Mouse (Mus musculus) cerebellum, adult 2 months (tissue): Measurements from ENCODE around the gene Wnt1. TPM values are rescaled to one million over a fixed set of nuclear protein-coding genes. Genes with fewer than 3 reads are reported as not detected.
"Not testable (repeated sequence)": the region's sequence is repeated elsewhere in the genome, so short reads cannot be mapped to it uniquely, and the experiment has no call there.

Experiments used
- DNase-seq, 2 experiments: peaks; one replicate each; pipeline ENCODE4 v3.0.0; 2021
- H3K27ac ChIP-seq: fragments of 200-500 bp; 2 replicates; pipeline ENCODE4 v1.5.1; 2012; ENCODE audit warnings: low read length, control low read depth, inconsistent platforms; ENCODE audit not compliant: insufficient read depth
- H3K27me3 ChIP-seq: fragments of 200-500 bp; 2 replicates; pipeline ENCODE4 v1.6.1; 2012; ENCODE audit warnings: inconsistent platforms, mild to moderate bottlenecking, low read length, moderate library complexity; ENCODE audit not compliant: control insufficient read depth, insufficient read depth
- H3K4me1 ChIP-seq: fragments of 200-500 bp; 2 replicates; pipeline ENCODE4 v1.6.1; 2011; ENCODE audit warnings: low read length; ENCODE audit not compliant: control insufficient read depth, insufficient read depth
- H3K4me3 ChIP-seq: fragments of 200-500 bp; replicated peaks from 2 replicates; pipeline ENCODE3; 2011; ENCODE audit warnings: mild to moderate bottlenecking, low read depth, low read length, control low read depth; ENCODE audit not compliant: insufficient read depth
- CTCF ChIP-seq: fragments of 200-500 bp; IDR thresholded peaks from 2 replicates; pipeline ENCODE4 v1.5.1; 2011; ENCODE audit warnings: low read depth, mild to moderate bottlenecking, control low read depth, low read length, moderate library complexity, borderline replicate concordance; ENCODE audit not compliant: insufficient read depth
- POLR2A ChIP-seq: fragments of 200-500 bp; IDR thresholded peaks from 2 replicates; pipeline ENCODE4 v1.6.1; 2011; ENCODE audit warnings: low read length, control low read depth, borderline replicate concordance; ENCODE audit not compliant: insufficient read depth
- WGBS: fragments of 180-500 bp; shearing (Covaris S2); methylation state at CpG from one replicate; pipeline ENCODE4 v1.1.7; 2018; 5-methylcytosine and 5-hydroxymethylcytosine counted together
- polyA plus RNA-seq: library from polyadenylated mRNA; depleted of rRNA; stranded (reverse); fragments of >200 nt; gene quantifications from 2 replicates; pipeline ENCODE4 v1.2.3, GENCODE M21; 2012; rRNA removed

The Wnt1 gene
- not detected in 2 replicates for polyA plus RNA-seq

- Histone ChIP-seq H3K27me3 (peaks cover 3% of the 10 kb centered on the region; the same call in 1 of the 2 replicates), H3K4me1 (peaks cover 7% of the 10 kb centered on the region; the same call in 1 of the 2 replicates), H3K27ac (no peak within 1 kb of the TSS), H3K4me3 (no peak within 1 kb of the TSS)
- WGBS = 2% methylated on average over 50 of the region's 51 CpGs
- DNase-seq = no peak
- TF ChIP-seq CTCF = peak; percentile 39; the same call in 1 of the 2 replicates
- TF ChIP-seq POLR2A = no peak
Measured at GRCm38 (mm10) chr15:98789661-98790535, at the start of gene Wnt1. Wnt1 (plus strand) TSS chr15:98789857.

GRCm38 (mm10) chr15:98740219-98740618 lies 49.4 kb upstream of the Wnt1 start:
- 86% methylated on average over 8 of the region's 8 CpGs for WGBS
- TF ChIP-seq POLR2A (no peak), CTCF (no peak)

GRCm38 (mm10) chr15:98742766-98743428 lies 46.8 kb upstream of the Wnt1 start:
- TF ChIP-seq POLR2A (no peak), CTCF (no peak)
- H3K27ac ChIP-seq = no peak overlapping the region
- no peaks in the 10 kb centered on the region for H3K27me3 ChIP-seq
- 76% methylated on average over 8 of the region's 8 CpGs for WGBS
- H3K4me3 ChIP-seq = no peak overlapping the region
- peaks cover 3% of the 10 kb centered on the region; the same call in 1 of the 2 replicates for H3K4me1 ChIP-seq
- no peak for DNase-seq

More at GRCm38 (mm10) chr15:98740219-98740618, 49.4 kb upstream of the Wnt1 start:
- DNase-seq = no peak
- H3K4me3 ChIP-seq = no peak overlapping the region
- no peaks in the 10 kb centered on the region for H3K27me3 ChIP-seq
- no peak overlapping the region for H3K27ac ChIP-seq
- H3K4me1 ChIP-seq = no peaks in the 10 kb centered on the region

- H3K4me1 ChIP-seq, H3K27me3 ChIP-seq, H3K4me3 ChIP-seq, DNase-seq, H3K27ac ChIP-seq: not testable (repeated sequence)
- 90% methylated on average over 3 of the region's 3 CpGs for WGBS
Measured at GRCm38 (mm10) chr15:98743863-98744262, 45.8 kb upstream of the Wnt1 start.

GRCm38 (mm10) chr15:98746344-98746965 lies 43.2 kb upstream of the Wnt1 start:
- no peak for DNase-seq
- 76% methylated on average over 10 of the region's 10 CpGs for WGBS
- H3K27ac ChIP-seq = no peak overlapping the region

GRCm38 (mm10) chr15:98747296-98747695 lies 42.4 kb upstream of the Wnt1 start:
- Histone ChIP-seq H3K4me1 (peaks cover 3% of the 10 kb centered on the region; the same call in 1 of the 2 replicates), H3K27ac (no peak overlapping the region), H3K4me3 (no peak overlapping the region), H3K27me3 (no peaks in the 10 kb centered on the region)
- TF ChIP-seq CTCF (no peak), POLR2A (no peak)
- DNase-seq = no peak
- 76% methylated on average over 6 of the region's 6 CpGs for WGBS

More at GRCm38 (mm10) chr15:98746344-98746965, 43.2 kb upstream of the Wnt1 start:
- Histone ChIP-seq H3K4me3 (no peak overlapping the region), H3K27me3 (no peaks in the 10 kb centered on the region), H3K4me1 (peaks cover 3% of the 10 kb centered on the region; the same call in 1 of the 2 replicates)
- TF ChIP-seq CTCF (no peak), POLR2A (no peak)

- H3K27me3 ChIP-seq = no peaks in the 10 kb centered on the region
- TF ChIP-seq POLR2A (no peak), CTCF (no peak)
- DNase-seq = no peak
- no peak overlapping the region for H3K27ac ChIP-seq
- peaks cover 3% of the 10 kb centered on the region; the same call in 1 of the 2 replicates for H3K4me1 ChIP-seq
- WGBS = 96% methylated on average over 2 of the region's 2 CpGs
- no peak overlapping the region for H3K4me3 ChIP-seq
Measured at GRCm38 (mm10) chr15:98749093-98749492, 40.6 kb upstream of the Wnt1 start.
